Mouse (Mus musculus) neutrophil, adult 5-6 weeks (primary cell): ENCODE data around the gene Pxt1. TPM values are rescaled to one million over a fixed set of nuclear protein-coding genes. Genes with fewer than 3 reads are reported as not detected.

ENCODE experiments used
- ATAC-seq: fragments of 151-379, 151-347 bp; 2 replicates; pipeline ENCODE4 v1.8.0; 2017; ENCODE audit warnings: mild to moderate bottlenecking, moderate TSS enrichment; ENCODE audit not compliant: insufficient number of reproducible peaks, poor library complexity, low FRiP score, severe bottlenecking; ENCODE audit errors: extremely low read depth
- total RNA-seq: library from RNA; stranded (forward); fragments of 200-1000 nt; gene quantifications from 2 replicates; pipeline ENCODE4 v1.2.3, GENCODE M21; 2017

Pxt1 gene
- total RNA-seq, 1 experiment from 2014 or later: not detected

GRCm38 (mm10) chr17:28895217-28895875, 48.3 kb downstream of the Pxt1 start:
- ATAC-seq: no peak

- ATAC-seq: peak; percentile 34; the same call in 1 of the 2 replicates
Observed at GRCm38 (mm10) chr17:28894050-28894767, 49.4 kb downstream of the Pxt1 start.

DNA sequence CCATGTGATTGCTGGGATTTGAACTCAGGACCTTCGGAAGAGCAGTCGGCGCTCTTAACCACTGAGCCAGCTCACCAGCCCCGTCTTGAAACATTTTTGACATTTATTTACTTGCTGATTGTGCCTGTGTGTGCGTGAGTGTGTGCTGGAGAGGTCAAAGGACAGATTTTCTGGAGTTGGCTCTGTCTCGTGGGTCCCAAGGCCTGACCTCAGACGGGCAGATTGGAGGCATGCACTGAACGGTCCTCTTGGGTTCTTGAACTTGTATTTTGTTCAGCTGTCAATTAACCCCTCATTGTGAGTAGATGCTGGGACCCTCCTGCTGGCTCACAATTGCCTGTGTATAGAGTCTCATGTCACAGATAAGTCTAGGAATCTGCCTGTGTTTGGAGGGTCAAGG, 57.4 kb downstream of the Pxt1 start:
- ATAC-seq: no peak

DNA sequence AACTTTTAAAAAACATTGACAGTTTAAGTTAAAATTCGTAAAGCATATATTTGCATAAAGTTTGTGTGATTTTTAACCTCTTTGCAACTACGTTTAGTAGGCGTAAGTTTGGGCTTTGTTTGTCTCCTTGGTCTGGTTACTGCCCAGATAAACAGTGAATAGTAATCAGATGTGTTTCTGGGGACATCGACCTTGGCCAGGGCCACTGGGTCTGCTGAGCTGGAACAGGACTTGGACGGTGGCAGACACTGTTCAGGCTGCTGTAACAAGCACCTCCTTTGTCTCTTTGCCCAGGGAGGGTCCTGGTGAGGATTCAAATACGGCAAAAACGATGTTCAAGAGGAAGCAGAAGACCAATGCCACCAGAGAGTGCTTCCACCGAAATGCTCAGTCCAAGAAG, 58.4 kb downstream of the Pxt1 start:
- no peak for ATAC-seq

Other genes with a start within 250 kb of the Pxt1 start
- gene AC170998.1, start 217.8 kb downstream of the Pxt1 start, total RNA-seq: 18.3 and 18.7 TPM in 2 replicates
- gene Mapk13, start 174.5 kb downstream of the Pxt1 start, total RNA-seq: 21.1 and 22.0 TPM in 2 replicates
- 14.2 and 20.8 TPM in 2 replicates for gene Brpf3, start 142.8 kb downstream of the Pxt1 start, total RNA-seq
- gene Pnpla1, start 85.4 kb downstream of the Pxt1 start, total RNA-seq: 0.25 TPM in 1 of 2 replicates, not detected in the other
- gene 4930539E08Rik, start 28.5 kb downstream of the Pxt1 start, total RNA-seq: 0.12 and 0.23 TPM in 2 replicates
- gene Kctd20, start 8.1 kb upstream of the Pxt1 start, total RNA-seq: 117 and 123 TPM in 2 replicates
- 394 and 412 TPM in 2 replicates for gene Stk38, start 64.2 kb upstream of the Pxt1 start, total RNA-seq
- gene Srsf3, start 88.8 kb upstream of the Pxt1 start, total RNA-seq: 576 and 624 TPM in 2 replicates
- 1.3 and 2.1 TPM in 2 replicates for gene Cdkn1a, start 147.1 kb upstream of the Pxt1 start, total RNA-seq
- 92.5 and 114 TPM in 2 replicates for gene Rab44, start 170.3 kb upstream of the Pxt1 start, total RNA-seq